Mouse (Mus musculus): Measurements from ENCODE around the gene Gm20388. TPM values are rescaled to one million over a fixed set of nuclear protein-coding genes. Genes with fewer than 3 reads are reported as not detected.

Gm20388 gene
- polyA plus RNA-seq, 1 experiment from 2014 or later: not detected

GRCm38 (mm10) chr8:120248031-120248430 lies 337.4 kb downstream of the Gm20388 start:
- ATAC-seq: no peak
- Histone ChIP-seq H3K36me3 (no peaks in the 10 kb centered on the region), H3K9ac (no peak overlapping the region), H3K27ac (no peak overlapping the region), H3K27me3 (replicated peaks) (no peaks in the 10 kb centered on the region), H3K9me3 (replicated peaks) (no peaks in the 10 kb centered on the region), H3K4me3 (no peak overlapping the region), H3K4me1 (no peaks in the 10 kb centered on the region), H3K4me2 (no peak overlapping the region)
- 55% methylated on average over 7 of the region's 7 CpGs for WGBS (ENCODE audit: insufficient replicate concordance)

- ATAC-seq: no peak
- Histone ChIP-seq H3K4me3 (no peak overlapping the region), H3K27me3 (replicated peaks) (no peaks in the 10 kb centered on the region), H3K27ac (no peak overlapping the region), H3K36me3 (no peaks in the 10 kb centered on the region), H3K4me2 (no peak overlapping the region), H3K9me3 (replicated peaks) (no peaks in the 10 kb centered on the region), H3K9ac (no peak overlapping the region), H3K4me1 (no peaks in the 10 kb centered on the region)
- WGBS (ENCODE audit: insufficient replicate concordance): 79% methylated on average over 4 of the region's 4 CpGs
Measured at GRCm38 (mm10) chr8:120248451-120248850, 337.8 kb downstream of the Gm20388 start.

- Histone ChIP-seq H3K4me2 (no peak overlapping the region), H3K4me3 (no peak overlapping the region), H3K9me3 (replicated peaks) (no peaks in the 10 kb centered on the region), H3K36me3 (no peaks in the 10 kb centered on the region), H3K27me3 (replicated peaks) (no peaks in the 10 kb centered on the region), H3K27ac (no peak overlapping the region), H3K4me1 (no peaks in the 10 kb centered on the region), H3K9ac (no peak overlapping the region)
- WGBS (ENCODE audit: insufficient replicate concordance): 72% methylated on average over 9 of the region's 9 CpGs
- no peak for ATAC-seq
Measured at GRCm38 (mm10) chr8:120249800-120250336, 339.2 kb downstream of the Gm20388 start.

- ATAC-seq: no peak
- no peaks in the 10 kb centered on the region for H3K4me1 ChIP-seq
- no peak overlapping the region for H3K4me3 ChIP-seq
- no peaks in the 10 kb centered on the region for H3K9me3 ChIP-seq (replicated peaks)
- H3K4me2 ChIP-seq: no peak overlapping the region
- 71% methylated on average over 16 of the region's 16 CpGs for WGBS (ENCODE audit: insufficient replicate concordance)
- H3K27me3 ChIP-seq (replicated peaks): no peaks in the 10 kb centered on the region
- no peaks in the 10 kb centered on the region for H3K36me3 ChIP-seq
- no peak overlapping the region for H3K27ac ChIP-seq
- H3K9ac ChIP-seq: no peak overlapping the region
Measured at GRCm38 (mm10) chr8:120250750-120251410, 340.2 kb downstream of the Gm20388 start.

GRCm38 (mm10) chr8:120251411-120252035 lies 340.9 kb downstream of the Gm20388 start:
- 58% methylated on average over 9 of the region's 9 CpGs for WGBS (ENCODE audit: insufficient replicate concordance)
- H3K36me3 ChIP-seq: no peaks in the 10 kb centered on the region
- no peak overlapping the region for H3K4me3 ChIP-seq
- H3K4me1 ChIP-seq: no peaks in the 10 kb centered on the region
- H3K9me3 ChIP-seq (replicated peaks): no peaks in the 10 kb centered on the region
- H3K9ac ChIP-seq: no peak overlapping the region
- H3K27ac ChIP-seq: no peak overlapping the region
- H3K27me3 ChIP-seq (replicated peaks): no peaks in the 10 kb centered on the region
- no peak for ATAC-seq
- no peak overlapping the region for H3K4me2 ChIP-seq

- no peak for ATAC-seq
- no peak overlapping the region for H3K4me3 ChIP-seq
- no peak overlapping the region for H3K27ac ChIP-seq
- WGBS (ENCODE audit: insufficient replicate concordance): 68% methylated on average over 8 of the region's 8 CpGs
- no peaks in the 10 kb centered on the region; the same call in 1 of the 2 replicates for H3K27me3 ChIP-seq (replicated peaks)
- H3K9ac ChIP-seq: no peak overlapping the region
- no peaks in the 10 kb centered on the region for H3K36me3 ChIP-seq
- no peak overlapping the region for H3K4me2 ChIP-seq
- H3K9me3 ChIP-seq (replicated peaks): no peaks in the 10 kb centered on the region
- H3K4me1 ChIP-seq: no peaks in the 10 kb centered on the region
Measured at GRCm38 (mm10) chr8:120253626-120254025, 343.0 kb downstream of the Gm20388 start.

- 69% methylated on average over 6 of the region's 6 CpGs for WGBS (ENCODE audit: insufficient replicate concordance)
- no peaks in the 10 kb centered on the region for H3K9me3 ChIP-seq (replicated peaks)
- no peaks in the 10 kb centered on the region for H3K36me3 ChIP-seq
- H3K9ac ChIP-seq: no peak overlapping the region
- no peak for ATAC-seq
- no peak overlapping the region for H3K27ac ChIP-seq
- peaks cover 2% of the 10 kb centered on the region for H3K27me3 ChIP-seq (replicated peaks)
- no peak overlapping the region for H3K4me2 ChIP-seq
- no peak overlapping the region for H3K4me3 ChIP-seq
- H3K4me1 ChIP-seq: no peaks in the 10 kb centered on the region
Measured at GRCm38 (mm10) chr8:120255406-120255987, 344.9 kb downstream of the Gm20388 start.

GRCm38 (mm10) chr8:120256958-120257357 lies 346.3 kb downstream of the Gm20388 start:
- H3K4me2 ChIP-seq: no peak overlapping the region
- H3K9ac ChIP-seq: no peak overlapping the region
- H3K36me3 ChIP-seq: no peaks in the 10 kb centered on the region
- WGBS (ENCODE audit: insufficient replicate concordance): 56% methylated on average over 6 of the region's 6 CpGs
- ATAC-seq: no peak
- H3K4me1 ChIP-seq: no peaks in the 10 kb centered on the region
- no peak overlapping the region for H3K4me3 ChIP-seq
- H3K27ac ChIP-seq: no peak overlapping the region
- peaks cover 14% of the 10 kb centered on the region for H3K27me3 ChIP-seq (replicated peaks)
- H3K9me3 ChIP-seq (replicated peaks): no peaks in the 10 kb centered on the region

- Histone ChIP-seq H3K27me3 (replicated peaks) (peaks cover 36% of the 10 kb centered on the region), H3K4me3 (no peak overlapping the region), H3K9me3 (replicated peaks) (no peaks in the 10 kb centered on the region), H3K4me1 (no peaks in the 10 kb centered on the region), H3K36me3 (no peaks in the 10 kb centered on the region), H3K27ac (no peak overlapping the region), H3K4me2 (no peak overlapping the region), H3K9ac (no peak overlapping the region)
- ATAC-seq: no peak
- 73% methylated on average over 13 of the region's 13 CpGs for WGBS (ENCODE audit: insufficient replicate concordance)
Measured at GRCm38 (mm10) chr8:120259206-120259605, 348.6 kb downstream of the Gm20388 start.

- H3K27me3 ChIP-seq (replicated peaks): peaks cover 51% of the 10 kb centered on the region
- H3K9ac ChIP-seq: no peak overlapping the region
- no peak overlapping the region for H3K27ac ChIP-seq
- no peaks in the 10 kb centered on the region for H3K9me3 ChIP-seq (replicated peaks)
- H3K4me3 ChIP-seq: no peak overlapping the region
- no peak for ATAC-seq
- H3K36me3 ChIP-seq: no peaks in the 10 kb centered on the region
- no peak overlapping the region for H3K4me2 ChIP-seq
- H3K4me1 ChIP-seq: no peaks in the 10 kb centered on the region; the same call in 1 of the 2 replicates
- 75% methylated on average over 5 of the region's 5 CpGs for WGBS (ENCODE audit: insufficient replicate concordance)
Measured at GRCm38 (mm10) chr8:120260677-120261076, 350.0 kb downstream of the Gm20388 start.

- WGBS (ENCODE audit: insufficient replicate concordance): 47% methylated on average over 21 of the region's 21 CpGs
- H3K4me1 ChIP-seq: no peaks in the 10 kb centered on the region; the same call in 1 of the 2 replicates
Measured at GRCm38 (mm10) chr8:120261338-120262120, 350.9 kb downstream of the Gm20388 start.

More at GRCm38 (mm10) chr8:120261338-120262120, 350.9 kb downstream of the Gm20388 start:
- H3K4me2 ChIP-seq: no peak overlapping the region
- no peak for ATAC-seq
- peaks cover 59% of the 10 kb centered on the region for H3K27me3 ChIP-seq (replicated peaks)
- no peaks in the 10 kb centered on the region for H3K9me3 ChIP-seq (replicated peaks)
- H3K36me3 ChIP-seq: no peaks in the 10 kb centered on the region
- H3K9ac ChIP-seq: no peak overlapping the region
- no peak overlapping the region for H3K4me3 ChIP-seq
- no peak overlapping the region for H3K27ac ChIP-seq

All from liver, embryonic 12.5 days (tissue).